Mouse (Mus musculus): Measurements from ENCODE around the gene Ccni.

Gene Ccni

DNA sequence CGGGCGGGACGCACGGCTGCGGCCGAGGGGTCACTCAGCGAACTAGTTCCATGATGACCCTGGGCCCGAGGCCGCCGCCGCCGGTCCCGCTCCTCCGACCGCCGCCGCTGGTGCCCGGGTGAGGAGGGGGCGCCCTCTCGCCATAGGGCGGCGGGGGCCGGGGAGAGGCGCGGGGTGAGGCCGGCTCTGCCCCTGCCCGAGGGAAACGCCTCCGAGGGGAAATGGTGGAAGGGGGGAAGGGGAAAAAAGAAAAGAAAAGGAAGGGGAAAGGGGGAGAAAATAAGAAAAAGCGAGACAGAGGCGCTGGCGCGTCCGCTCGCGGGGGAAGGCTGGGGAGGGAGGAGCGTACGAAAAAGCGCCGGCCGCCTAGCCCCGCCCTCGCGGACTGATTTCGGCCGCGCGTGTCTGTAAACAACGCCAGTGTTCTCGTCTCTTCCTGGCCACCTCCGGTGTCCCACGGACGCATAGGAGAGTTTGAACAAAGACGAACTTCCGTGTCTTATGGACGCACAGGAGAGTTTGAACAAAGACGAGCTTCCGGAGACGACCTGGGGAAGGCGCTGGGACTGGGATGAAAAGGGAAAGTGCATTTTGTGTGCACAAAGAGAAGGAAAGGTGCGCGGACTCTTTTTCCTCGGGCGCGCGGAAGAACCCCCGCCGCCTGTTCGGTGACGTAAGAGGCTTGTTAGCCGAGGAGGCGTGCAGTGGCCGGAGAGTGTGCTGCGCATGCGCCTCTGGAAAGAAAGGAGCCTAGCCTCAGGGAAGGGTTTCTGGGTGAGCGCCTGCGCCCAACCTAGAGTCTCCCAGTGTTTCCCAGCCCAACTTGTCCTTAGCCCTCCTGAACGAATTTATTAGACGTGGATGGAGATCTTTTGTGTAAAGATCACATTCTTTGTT, at the start of gene Ccni, which contains the start of gene 2010109A12Rik:
Ccni (minus strand) TSS at position 387 of the 897 bp plus-strand sequence.
2010109A12Rik (plus strand) TSS at position 410 of the 897 bp plus-strand sequence.
- in situ Hi-C loops (cut with MboI; ENCODE audit: low sequenced_read_pairs), result no loop called here

DNA sequence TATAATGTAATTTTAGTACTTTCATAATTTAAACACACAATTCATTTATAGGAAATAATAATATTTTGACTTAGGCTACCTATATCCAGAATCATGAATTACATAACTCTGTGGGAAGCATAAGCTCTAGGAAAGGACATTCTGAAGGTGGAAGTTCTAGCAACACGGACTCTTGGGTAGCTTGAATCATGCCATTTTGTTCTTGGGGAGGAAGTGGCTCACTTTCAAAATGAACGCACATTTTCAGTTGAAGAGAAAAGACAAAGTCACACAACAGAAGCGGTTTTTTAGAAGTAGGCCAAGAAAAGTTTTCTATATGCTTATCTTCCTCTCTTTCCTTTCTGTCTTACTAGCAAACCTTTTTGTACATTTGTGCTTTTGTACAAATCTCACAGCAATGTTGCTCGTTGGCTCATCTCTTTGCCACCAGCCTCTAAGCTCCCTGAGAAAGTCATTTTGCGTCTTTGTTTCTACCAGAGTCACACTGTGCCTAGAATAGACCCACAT, 49.5 kb upstream of the Ccni start:
- in situ Hi-C loops (cut with MboI; ENCODE audit: low sequenced_read_pairs), result no loop called here

DNA sequence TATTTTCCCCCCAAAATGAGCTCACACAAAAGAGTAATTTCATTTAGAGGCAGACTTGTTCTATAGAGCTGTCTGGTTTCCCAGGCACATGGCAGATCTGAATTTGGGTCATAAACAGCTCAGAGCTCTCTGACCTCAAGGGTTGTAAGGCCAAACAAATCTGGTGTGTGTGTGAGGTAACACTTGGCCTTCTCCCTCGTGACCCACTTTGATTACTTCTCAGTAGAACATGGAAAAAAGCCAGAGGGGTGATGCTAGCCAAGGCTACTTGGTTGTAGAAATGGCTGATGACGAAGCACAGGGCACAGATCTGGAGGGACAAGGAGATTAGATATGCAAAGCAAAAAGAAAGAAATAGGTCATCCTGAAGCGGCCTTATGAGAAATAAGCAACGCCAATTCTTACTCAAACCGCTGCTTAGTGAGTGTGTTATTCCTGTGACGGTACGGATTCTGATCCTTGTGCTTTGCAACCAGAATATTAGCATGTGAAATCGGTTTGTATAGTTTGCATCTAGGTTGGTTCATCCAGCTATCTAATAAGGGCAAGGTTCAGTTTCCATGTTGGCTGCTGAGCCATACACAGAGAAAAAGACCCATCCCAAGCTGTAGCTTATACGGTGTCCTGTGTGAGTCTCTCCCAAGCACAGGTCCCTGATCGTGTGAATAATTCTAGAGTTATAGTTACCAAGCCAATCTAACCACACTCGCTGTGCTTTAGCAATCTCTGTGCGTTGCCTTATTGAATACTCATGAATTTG, 44.9 kb upstream of the Ccni start:
- in situ Hi-C loops (cut with MboI; ENCODE audit: low sequenced_read_pairs), result no loop called here

DNA sequence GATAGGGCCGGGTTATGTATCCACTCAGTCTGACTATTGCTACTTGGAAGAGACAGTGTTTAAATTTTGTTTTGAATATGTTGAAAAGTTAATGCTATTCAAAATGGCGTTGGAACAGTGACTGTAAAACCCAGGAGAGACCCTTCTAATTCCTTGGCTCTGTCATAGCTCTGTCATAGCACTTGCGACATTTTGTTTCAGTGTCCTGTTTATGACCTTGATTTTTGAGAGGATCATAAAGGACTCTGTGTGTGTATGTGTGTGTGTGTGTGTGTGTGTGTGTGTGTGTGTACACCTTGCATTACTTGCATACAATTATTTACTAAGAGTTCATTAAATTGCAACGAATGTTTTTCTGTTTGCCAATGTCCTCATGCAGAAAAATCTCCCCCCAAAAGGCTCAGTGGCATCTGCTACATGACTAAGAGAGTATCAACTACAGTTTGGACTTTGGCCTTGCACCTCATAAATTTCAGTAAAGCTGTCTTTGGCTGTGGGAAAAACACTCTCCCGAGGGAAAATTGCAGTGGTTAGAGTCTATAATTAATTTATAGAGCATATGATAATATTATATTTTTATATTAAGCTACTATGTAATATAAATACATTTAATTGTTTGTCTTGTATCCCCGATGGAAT, 43.8 kb upstream of the Ccni start:
- in situ Hi-C loops (cut with MboI; ENCODE audit: low sequenced_read_pairs), result no loop called here

DNA sequence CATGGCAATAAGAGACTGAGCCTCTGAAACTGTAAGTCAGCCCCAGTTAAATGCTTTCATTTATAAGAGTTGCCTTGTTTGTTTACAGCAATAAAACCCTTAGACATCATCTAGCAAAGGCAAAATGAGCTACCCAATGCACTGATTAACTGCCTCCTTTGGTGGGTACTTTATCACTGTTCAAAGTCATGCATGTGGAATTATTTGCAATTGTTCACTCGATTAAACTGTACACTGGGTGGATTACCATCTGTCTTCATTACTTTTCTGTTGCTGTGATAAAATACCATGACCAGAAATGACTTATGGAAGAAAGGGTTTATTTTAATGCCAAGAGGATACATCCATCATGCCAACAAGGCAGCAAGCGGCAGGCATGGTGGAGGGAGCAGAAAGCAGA, 39.0 kb upstream of the Ccni start:
- in situ Hi-C loops (cut with MboI; ENCODE audit: low sequenced_read_pairs), result no loop called here

DNA sequence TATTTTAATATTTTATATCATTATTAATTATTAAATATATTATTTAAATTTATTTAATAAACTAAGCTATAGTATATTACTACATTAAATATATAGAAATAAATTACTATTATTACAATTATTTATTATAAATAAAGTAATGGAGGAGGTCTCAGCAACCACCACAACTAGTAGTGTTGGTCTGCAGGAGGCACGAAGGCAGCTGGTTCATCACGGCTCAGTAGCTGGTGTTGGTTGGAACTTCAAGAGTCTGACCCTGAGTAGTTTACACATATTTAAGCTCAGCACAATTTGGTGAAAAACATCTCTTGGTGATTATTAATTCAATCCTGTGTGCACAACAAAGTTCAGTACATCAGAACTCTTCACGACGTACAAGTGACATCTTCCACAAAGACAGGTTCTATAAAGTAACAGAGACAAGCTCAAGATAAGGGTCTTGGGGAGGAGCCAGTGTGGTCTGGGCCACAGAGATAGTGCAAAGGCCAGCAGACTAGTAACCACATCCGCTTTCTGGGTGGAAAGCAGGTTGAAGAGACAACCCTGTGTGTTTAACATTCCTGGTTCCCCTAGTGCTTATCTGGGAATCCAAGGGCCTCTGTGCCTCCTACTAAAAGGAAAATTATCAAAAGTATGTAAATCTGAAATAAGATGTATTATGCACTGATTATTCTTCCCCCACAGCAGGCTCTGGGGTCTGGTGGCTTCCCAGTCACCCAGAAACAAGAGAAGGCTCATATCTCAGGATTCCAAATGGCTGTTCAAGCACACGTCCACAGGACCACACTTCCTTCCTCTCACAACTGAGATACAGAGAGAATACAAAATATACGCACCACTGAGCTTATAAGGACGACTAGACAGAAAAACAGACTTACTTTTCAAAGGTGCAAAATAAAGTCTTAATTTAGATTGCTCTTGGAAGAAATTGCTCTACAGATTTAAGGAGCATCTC, 33.6 kb upstream of the Ccni start:
- in situ Hi-C loops (cut with MboI; ENCODE audit: low sequenced_read_pairs), result no loop called here

DNA sequence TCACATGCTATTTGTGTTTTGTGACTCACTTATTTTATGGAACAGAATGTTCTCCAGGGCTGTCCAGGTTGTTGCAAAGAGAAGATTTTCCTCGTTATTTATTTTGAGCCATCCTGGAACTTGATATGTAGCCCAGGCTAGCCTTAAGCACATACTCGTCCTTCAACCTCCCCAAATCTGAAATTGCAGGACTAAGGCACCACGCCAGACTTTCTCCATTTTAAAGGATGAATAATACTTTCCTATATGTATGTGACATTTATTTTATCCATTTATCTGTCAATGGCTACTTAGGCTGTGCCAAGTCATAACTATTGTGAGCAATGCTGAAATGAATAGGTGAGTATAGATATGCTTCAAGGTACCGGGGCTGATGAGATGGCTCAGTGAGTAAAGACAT, 30.2 kb upstream of the Ccni start:
- in situ Hi-C loops (cut with MboI; ENCODE audit: low sequenced_read_pairs), result no loop called here

DNA sequence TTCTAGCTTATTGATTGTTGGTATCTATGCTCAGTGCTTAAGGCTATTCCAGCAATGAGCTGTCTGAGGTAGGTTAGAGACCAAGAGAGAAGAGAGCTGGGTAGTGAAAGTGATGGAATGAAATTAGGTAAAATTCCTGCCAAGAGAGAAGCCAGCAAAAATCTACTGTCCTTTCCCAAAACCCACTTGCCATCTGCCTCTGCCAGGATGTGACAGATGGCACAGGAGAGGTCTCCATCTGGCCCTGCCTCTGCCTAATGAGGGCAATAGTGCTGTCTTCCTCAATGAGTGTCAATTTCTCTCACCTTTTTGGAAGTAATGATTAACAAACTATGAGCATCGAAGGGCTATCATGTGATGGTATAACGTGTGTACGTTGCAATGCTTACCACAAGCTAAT, 29.6 kb upstream of the Ccni start:
- in situ Hi-C loops (cut with MboI; ENCODE audit: low sequenced_read_pairs), result no loop called here

DNA sequence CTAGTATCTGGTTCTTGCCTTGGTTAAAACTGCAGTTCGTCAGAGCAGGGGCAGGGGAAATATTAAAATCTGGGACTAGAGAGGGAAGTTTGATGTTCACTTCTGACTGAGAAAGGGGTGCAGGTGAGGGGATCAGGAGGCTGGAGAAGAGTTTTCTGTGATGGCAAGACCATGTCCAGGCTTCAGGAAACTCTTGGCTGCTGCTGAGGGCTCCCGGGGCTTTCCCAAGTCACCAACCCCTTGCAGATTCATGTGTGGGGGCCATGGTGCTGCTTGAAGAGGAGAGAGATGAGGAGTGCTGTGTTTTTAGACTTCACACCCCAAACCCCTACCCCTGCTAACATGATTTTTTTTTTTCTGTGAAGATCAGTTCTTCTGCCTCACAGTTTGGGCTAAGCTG, 28.3 kb upstream of the Ccni start:
- in situ Hi-C loops (cut with MboI; ENCODE audit: low sequenced_read_pairs), result no loop called here

DNA sequence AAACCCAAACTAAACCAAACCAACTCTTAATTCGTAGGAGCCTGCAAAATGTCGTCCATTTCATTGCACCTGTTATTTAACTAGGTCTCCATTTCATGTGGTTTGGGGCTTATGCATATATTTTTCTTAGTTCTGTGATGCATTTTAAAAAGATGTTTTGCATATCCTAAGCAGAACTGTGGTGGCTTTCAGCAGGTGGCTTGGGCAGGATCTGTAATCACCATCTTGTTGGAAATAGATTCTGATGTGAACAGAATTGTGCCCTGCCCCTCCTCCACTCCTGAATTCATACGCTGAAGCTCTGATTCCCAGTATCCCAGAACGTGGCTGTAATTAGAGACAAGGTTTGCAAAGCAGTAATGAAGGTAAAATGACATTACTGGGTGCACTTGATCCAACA, 27.8 kb upstream of the Ccni start:
- in situ Hi-C loops (cut with MboI; ENCODE audit: low sequenced_read_pairs), result no loop called here

DNA sequence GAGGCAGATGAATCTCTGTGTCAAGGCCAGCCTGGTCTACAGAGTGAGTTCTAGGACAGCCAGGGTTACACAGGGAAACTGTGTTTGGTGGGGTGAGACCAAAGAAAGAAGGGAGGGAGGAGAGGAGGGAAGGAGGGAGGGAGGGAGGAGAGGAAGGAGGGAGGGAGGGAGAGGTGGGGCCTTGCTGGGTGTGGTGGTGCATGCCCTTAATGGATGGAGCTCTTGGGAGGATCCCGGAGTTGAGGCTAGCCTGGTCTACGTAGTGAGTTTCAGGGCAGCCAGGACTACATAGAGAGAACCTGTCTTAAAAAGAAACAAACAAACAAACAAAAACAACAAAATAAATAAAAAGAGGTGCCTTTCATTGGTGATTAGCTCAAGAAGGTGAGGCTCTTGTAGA, 26.5 kb upstream of the Ccni start:
- in situ Hi-C loops (cut with MboI; ENCODE audit: low sequenced_read_pairs), result no loop called here

DNA sequence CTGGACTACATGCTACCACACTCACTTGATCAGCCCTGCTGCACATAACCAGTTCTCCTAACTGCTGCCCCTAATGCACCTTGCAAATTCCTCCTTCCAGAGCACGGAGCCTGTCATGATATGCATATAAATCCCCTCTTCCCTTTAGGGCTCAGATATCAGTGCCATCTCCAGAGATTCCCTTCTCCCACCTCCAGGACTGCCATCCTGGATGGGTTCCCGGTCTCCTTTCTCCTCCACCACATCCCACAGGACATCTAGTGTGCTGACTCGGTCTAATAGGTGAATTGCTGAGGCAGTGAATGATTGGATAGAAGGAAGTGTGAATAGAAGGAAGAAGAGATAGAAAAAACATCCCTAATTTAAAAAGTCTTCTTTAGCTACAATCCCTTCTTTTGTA, 25.4 kb upstream of the Ccni start:
- in situ Hi-C loops (cut with MboI; ENCODE audit: low sequenced_read_pairs), result no loop called here

DNA sequence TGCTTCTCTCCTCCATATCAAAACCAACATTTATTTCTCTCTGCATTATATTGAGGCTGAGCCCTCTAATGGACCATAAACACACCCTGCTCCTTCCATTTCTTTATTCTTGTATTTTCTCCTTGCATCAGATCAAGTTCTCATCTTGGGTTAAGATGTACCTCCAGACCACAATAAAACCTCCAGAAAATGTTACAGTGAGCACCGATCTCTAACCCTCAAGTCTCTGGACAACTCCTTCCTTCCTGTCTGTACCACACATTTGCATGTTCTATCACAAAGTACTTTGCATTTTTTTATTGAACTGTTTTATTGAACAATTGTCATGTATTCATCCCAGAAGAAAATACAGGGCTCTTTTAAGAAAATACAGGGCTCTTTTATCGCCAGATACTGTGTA, 23.2 kb upstream of the Ccni start:
- in situ Hi-C loops (cut with MboI; ENCODE audit: low sequenced_read_pairs), result no loop called here

DNA sequence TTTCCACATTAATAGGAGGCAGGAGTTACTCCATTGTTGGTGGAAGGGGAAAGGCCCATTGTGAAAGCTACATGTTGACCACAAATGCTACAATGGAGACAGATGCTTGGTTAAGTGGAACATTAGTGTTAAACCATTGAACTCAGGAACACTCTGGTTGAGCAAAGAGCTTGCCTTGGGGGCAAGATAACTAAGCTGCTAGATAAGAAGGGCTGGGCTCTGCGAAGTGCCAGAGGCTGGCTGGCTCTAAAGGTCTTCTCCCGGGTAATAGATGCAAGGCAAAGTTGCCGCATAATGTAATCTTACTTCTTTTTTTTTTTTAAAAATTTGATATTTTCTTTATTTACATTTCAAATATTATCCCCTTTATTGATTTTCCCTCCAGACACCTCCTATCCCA, 20.9 kb upstream of the Ccni start:
- in situ Hi-C loops (cut with MboI; ENCODE audit: low sequenced_read_pairs), result no loop called here

DNA sequence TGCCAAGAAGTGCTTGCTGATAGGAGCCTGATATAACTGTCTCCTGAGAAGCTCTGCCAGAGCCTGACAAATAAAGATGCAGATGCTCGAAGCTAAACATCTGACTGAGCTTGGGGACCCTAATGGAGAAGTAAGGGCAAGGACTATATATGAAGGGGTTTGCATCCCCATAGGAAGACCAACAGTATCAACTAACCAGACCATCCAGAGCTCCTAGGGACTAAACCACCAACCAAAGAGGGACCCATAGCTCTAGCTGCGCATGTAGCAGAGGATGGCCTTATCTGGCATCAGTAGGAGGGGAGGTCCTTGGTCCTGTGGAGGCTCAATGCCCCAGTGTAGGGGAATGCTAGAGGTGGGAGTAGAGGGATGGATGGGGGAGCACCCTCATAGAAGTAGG, 18.3 kb upstream of the Ccni start:
- in situ Hi-C loops (cut with MboI; ENCODE audit: low sequenced_read_pairs), result no loop called here

DNA sequence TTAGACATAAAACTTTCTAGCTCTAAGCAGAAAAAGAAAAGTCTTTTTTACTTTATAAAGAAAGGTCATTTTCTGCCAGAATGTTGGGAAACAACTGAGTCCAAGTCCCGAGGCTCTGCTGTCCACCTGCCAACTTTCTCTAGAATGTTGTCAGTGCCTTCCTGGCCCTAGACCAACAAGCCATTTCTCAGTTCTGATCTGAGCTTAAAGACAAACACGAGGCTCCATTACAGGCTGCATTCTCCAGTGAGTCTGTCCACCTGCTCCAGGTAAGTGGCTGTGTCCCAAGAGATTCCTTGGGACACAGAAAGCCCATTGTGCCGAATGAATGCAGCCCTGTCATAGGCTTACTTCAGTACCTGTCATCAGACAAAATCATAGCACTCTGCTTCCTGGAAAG, 15.4 kb upstream of the Ccni start:
- in situ Hi-C loops (cut with MboI; ENCODE audit: low sequenced_read_pairs), result no loop called here

DNA sequence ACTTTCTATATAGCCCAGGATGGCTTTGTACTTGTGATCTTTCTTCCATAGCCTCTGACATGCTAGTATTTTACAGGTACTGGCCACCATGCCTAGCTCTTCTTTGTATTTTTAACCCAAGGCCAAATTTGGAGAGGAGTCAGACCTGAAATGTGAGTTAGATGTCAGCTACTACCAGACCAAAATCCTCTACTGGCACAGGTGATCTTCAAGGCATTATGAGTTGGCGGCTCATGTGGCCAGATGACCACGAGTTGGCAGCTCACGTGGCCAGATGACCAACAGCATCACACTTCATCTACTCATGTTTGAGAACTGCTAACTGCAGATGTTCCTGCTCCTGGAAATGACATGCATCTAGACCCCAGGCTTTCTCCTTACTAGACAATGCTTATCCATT, 12.1 kb upstream of the Ccni start:
- in situ Hi-C loops (cut with MboI; ENCODE audit: low sequenced_read_pairs), result no loop called here

DNA sequence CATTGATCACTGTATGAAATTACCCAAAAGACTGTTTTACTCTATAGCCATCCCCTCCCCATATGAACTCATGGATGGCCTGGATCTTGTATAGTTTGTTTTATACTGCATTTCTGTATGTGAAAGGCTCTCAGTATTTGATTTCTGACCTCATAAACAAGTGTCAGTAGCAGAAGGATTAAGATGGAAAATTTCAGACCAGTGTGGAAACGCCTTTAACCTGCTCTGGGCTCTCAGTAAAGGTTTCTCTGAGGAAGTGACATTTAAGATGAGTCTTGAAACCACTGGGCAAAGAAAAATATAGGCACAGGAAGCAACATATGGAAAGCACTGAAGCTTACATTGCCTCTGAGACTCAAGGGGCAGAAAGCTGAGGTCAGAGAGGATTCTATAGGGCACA, 1.3 kb upstream of the Ccni start:
- in situ Hi-C loops (cut with MboI; ENCODE audit: low sequenced_read_pairs), result no loop called here

DNA sequence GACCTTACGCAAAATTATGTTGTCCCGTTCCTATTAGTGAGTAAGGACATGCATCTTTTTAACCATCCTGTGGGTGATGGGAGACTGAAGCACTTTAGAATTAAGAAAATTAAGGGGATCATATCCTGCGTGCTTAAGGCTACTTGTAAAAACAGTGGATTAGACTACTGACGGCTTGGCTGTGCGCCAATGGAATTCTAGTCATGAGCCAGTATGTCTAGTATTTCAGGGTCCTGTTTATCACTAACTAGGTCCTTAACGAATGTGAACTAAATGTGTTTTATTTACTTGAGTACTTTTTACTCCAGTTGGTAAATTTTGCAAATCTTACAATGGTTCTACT, 682 bp upstream of the Ccni start:
- in situ Hi-C loops (cut with MboI; ENCODE audit: low sequenced_read_pairs), result no loop called here

DNA sequence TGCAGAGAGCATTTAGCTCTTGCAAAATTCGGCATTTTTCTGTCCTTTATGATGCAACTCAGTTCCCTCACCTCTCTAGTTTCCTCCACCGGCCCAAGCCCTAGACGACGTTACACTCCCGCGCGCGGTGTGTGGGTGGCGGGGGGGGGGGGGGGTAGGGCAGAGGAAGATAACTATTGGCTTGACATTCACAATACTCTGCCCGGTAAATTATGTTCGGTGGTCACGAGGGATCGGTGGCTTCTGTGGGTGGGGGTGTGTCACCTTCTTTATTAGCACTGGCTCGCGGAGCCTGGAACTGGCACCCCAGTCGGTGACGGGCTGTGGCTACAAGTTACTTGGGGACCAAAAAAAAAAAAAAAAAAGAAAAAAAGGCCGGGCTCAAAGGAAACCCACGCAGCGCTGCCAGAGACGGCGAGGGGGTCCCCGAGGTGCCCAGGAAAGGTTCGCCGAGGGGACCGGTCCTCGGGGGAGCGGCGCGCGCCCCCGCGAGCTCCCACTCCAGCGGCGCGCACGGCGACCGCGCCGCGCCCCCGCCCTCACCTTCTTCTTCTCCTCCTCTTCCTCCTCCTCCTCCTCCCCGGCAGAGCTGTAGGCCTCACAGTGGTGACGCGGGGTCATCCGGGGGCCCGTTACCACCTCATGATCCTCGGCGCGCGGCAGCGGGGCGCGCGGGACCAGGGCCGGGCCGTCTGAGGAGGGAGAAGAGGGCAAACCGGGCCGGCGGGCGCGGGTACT, 755 bp downstream of the Ccni start:
- in situ Hi-C loops (cut with MboI; ENCODE audit: low sequenced_read_pairs), result no loop called here

All from CH12F3 (cell line).